Mouse (Mus musculus) kidney, postnatal 4 days (tissue): ENCODE measurements around the gene Bzw2.
"Not testable (repeated sequence)": the region's sequence is repeated elsewhere in the genome, so short reads cannot be mapped to it uniquely, and the experiment has no call there.

ENCODE experiments used
- DNase-seq, 2 experiments: peaks; one replicate each; pipeline ENCODE4 v3.0.0; 2021; ENCODE audit warnings: mixed read lengths in 2 of 2

Gene Bzw2

GRCm38 (mm10) chr12:36157638-36158308, at the start of gene Bzw2:
TSS of gene Bzw2 (minus strand) at chr12:36158080.
- peak; percentile 79 to 87 for DNase-seq

GRCm38 (mm10) chr12:36207072-36207799, 49.4 kb upstream of the Bzw2 start:
- peak; percentile 64 to 73 for DNase-seq

- not testable (repeated sequence) for DNase-seq
These were observed 47.8 kb upstream of the Bzw2 start for GRCm38 (mm10) chr12:36205579-36206119.

GRCm38 (mm10) chr12:36194976-36195375, 37.1 kb upstream of the Bzw2 start:
- no peak for DNase-seq

- no peak for DNase-seq
These were observed 32.5 kb upstream of the Bzw2 start for GRCm38 (mm10) chr12:36190343-36190742.

GRCm38 (mm10) chr12:36189610-36190009, 31.7 kb upstream of the Bzw2 start:
- peak; percentile 36 to 53 for DNase-seq

- no peak for DNase-seq
These were observed 29.2 kb upstream of the Bzw2 start for GRCm38 (mm10) chr12:36187081-36187480.

- DNase-seq, result no peak
These were observed 24.7 kb upstream of the Bzw2 start for GRCm38 (mm10) chr12:36182570-36182969.

- DNase-seq, result no peak
These were observed 19.3 kb upstream of the Bzw2 start for GRCm38 (mm10) chr12:36177227-36177626.

- DNase-seq, result no peak
These were observed 7.4 kb upstream of the Bzw2 start for GRCm38 (mm10) chr12:36165299-36165698.

- no peak for DNase-seq
These were observed 6.4 kb upstream of the Bzw2 start for GRCm38 (mm10) chr12:36164126-36164791.

- DNase-seq, result no peak
These were observed 609 bp downstream of the Bzw2 start for GRCm38 (mm10) chr12:36157304-36157637.

- DNase-seq, result peak; percentile 94 to 97
These were observed 1.1 kb downstream of the Bzw2 start, which contains the start of gene Ankmy2 for GRCm38 (mm10) chr12:36156637-36157303. TSS of gene Ankmy2 (plus strand) at chr12:36157114.

- DNase-seq, result no peak
These were observed 1.7 kb downstream of the Bzw2 start for GRCm38 (mm10) chr12:36156101-36156636.

GRCm38 (mm10) chr12:36155141-36155641, 2.7 kb downstream of the Bzw2 start:
- peak; percentile 26 to 31 for DNase-seq

GRCm38 (mm10) chr12:36150737-36151136, 7.1 kb downstream of the Bzw2 start:
- no peak for DNase-seq

GRCm38 (mm10) chr12:36150265-36150664, 7.6 kb downstream of the Bzw2 start:
- DNase-seq, result no peak

GRCm38 (mm10) chr12:36146230-36147011, 11.5 kb downstream of the Bzw2 start:
- no peak for DNase-seq

GRCm38 (mm10) chr12:36140401-36140800, 17.5 kb downstream of the Bzw2 start:
- DNase-seq, result no peak

GRCm38 (mm10) chr12:36137192-36137591, 20.7 kb downstream of the Bzw2 start:
- DNase-seq, result no peak

- DNase-seq, result no peak
These were observed 21.6 kb downstream of the Bzw2 start for GRCm38 (mm10) chr12:36136285-36136684.

- DNase-seq, result no peak
These were observed 22.5 kb downstream of the Bzw2 start for GRCm38 (mm10) chr12:36135409-36135808.
